Mouse (Mus musculus) lung, postnatal 25 days (tissue): Measurements from ENCODE around the gene Tagln2.

Experiments
- DNase-seq: peaks from one replicate; pipeline ENCODE4 v3.0.0; 2022; ENCODE audit warnings: low spot score

Gene Tagln2

GRCm38 (mm10) chr1:172499765-172500441 is at the start of gene Tagln2:
Gene Tagln2 (plus strand): TSS chr1:172500047.
- DNase-seq: peak; percentile 94

DNA sequence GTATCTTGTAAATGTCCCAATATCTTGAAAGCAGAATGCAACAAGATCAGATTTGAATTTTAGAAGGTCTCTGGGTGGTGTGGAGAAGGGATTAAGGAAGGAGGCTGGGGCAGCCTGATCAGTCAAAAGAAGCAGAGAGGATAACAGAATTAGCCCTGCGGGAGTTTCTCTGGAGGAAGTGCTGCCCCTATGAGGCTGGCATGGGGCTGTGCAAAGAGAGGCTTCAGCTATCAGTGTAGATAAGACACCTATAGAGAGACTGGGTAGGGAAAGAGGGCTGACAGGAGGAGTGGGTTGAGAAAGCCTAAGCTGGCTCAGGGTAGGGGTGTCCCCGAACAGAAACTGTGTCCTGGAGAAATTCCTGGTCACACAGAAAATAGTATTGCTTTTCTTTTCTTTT is 49.6 kb upstream of the Tagln2 start:
- DNase-seq: no peak

- DNase-seq: no peak
These were observed 48.9 kb upstream of the Tagln2 start for GRCm38 (mm10) chr1:172450848-172451470.

GRCm38 (mm10) chr1:172452911-172453310 is 46.9 kb upstream of the Tagln2 start:
- no peak for DNase-seq

- DNase-seq: no peak
These were observed 46.0 kb upstream of the Tagln2 start for GRCm38 (mm10) chr1:172453810-172454209.

DNA sequence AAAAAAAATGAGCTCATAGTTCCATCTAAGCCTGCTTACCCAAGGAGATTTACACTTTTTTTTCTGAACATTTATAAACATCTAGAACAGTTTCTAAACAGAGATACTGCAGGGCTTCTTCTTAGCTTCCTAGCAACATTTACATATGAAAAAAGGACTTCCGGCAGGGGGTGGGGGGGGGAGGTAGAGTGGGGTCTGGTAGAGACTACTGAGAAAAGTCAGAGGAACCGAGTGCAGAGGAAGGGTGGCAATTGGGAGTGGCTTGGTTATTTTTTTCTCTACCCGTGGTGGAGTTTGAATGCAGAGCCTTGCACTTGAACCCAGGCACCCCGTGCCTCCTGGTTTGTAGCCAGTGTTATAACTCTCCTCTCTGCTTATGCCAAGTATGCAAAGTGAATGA is 44.4 kb upstream of the Tagln2 start:
- DNase-seq: no peak

DNA sequence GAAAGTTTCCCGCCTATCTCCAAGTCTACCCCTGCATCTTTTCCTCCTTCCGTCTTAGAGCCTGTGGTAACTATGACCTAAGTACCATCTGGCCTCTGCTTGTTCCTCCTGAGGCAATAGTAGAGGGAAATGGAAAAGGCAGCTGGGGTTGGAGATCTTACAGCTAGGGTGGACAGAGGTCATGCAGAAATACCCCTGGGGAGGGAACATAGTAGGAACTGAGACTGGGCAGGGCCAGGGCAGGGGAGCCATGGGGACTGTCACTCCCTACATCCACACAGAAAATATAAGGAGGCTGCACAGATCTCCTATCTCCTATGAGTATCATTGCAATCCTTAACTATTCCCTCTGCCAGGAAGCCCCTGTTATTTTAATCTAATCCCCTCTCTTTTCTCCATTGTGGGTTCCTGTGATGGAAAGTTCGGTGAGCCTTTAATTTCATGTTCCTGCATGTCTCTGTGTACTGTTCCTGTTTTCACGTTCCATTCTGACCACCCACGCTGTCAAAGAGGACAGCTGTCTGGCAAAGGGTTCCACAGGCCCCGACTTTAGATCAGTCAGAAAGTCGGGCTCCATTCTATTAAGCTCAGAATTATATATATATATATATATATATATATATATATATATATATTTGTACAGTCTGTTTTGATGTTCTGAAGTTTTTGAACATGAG is 43.7 kb upstream of the Tagln2 start:
- DNase-seq: peak; percentile 52

GRCm38 (mm10) chr1:172457196-172457595 is 42.7 kb upstream of the Tagln2 start:
- DNase-seq: no peak

- DNase-seq: no peak
These were observed 41.8 kb upstream of the Tagln2 start for GRCm38 (mm10) chr1:172458041-172458440.

GRCm38 (mm10) chr1:172461602-172462001 is 38.2 kb upstream of the Tagln2 start:
- no peak for DNase-seq

GRCm38 (mm10) chr1:172462534-172462933 is 37.3 kb upstream of the Tagln2 start:
- DNase-seq: no peak

GRCm38 (mm10) chr1:172463387-172464333 is 36.2 kb upstream of the Tagln2 start:
- no peak for DNase-seq

GRCm38 (mm10) chr1:172468301-172468877 is 31.5 kb upstream of the Tagln2 start:
- DNase-seq: no peak

DNA sequence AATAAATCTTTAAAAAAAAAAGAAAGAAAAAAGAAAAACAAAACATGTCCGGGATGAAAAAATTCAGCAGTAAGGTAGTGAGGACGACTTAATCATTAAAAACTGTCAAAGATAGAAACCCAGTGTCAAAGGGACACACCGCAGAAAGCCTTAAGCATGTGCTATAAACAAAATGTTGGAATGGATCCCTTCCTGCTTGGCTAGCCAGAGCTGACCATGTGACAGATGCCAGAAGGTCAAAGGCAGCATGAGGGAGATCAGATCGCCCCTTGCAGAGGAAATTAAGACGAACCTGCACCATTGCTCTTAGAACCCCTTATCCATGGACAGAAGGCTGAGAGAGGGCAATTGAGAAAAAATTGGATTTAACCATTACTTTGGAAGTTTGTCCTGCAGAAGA is 30.5 kb upstream of the Tagln2 start:
- DNase-seq: no peak

DNA sequence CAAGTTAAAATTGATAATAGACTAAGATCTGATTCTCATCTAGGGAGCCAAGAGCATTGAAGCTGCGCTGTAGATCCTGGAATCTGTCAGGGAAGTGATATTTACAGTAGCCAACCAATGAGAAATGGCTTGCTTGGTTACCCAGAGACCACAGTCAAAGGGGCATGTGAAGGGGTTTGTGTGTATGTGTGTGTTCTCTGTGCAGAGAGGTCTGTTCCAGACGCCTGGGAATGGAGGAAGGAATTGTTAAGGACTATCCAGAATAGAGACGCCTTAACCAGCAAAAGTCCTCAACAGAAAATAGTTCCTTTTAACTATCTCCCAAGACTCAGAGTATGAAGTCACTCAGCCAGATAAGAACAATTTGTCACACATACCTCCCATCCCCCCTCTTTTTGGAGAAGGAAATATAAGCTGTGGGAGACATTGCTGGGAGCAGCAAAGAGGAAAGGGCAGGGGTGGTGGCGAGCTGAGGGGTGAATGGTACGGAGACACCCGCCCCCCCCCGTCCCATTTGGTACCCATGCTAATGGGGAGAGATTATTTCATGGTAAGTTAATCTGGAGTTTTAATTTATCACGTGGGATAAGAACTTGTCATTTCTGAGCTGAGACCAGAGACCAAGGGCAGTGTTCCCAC is 29.9 kb upstream of the Tagln2 start:
- no peak for DNase-seq

DNA sequence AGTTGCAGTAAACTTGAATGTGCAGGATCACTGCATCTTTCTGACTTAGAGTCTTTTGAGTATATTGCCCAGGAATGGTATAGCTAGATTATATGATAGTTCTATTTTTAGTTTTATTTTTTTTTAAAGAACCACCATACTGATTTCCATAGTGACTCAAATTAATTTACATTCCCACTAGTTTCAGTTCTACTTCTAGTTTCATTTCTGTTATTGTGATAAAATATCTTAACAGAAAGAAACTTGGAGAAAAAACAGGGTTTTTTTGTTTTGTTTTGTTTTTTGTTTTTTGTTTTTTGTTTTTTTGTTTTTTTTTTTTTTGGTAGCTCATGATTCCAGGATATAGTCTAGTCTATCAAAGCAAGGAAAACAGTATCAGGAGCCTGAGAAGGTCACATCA is 26.9 kb upstream of the Tagln2 start:
- no peak for DNase-seq

DNA sequence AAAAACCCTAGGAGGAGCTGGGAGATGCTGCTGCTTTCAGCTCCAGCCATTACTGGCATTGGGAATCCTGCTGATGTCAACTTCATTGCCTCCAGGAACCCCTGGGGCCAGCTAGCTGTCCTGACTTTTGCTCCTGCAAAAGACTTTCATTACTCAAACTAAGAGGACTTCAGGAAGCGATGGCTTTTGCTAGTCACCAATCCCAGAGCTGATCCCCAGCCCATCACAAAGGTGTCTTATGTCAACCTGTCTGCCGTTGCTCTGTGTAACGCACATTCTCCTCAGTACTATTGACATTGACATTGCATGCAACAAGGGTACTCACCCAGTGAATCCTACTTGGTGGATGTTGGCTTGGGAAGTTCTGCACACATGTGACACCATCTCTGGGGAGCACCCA is 25.7 kb upstream of the Tagln2 start:
- no peak for DNase-seq

GRCm38 (mm10) chr1:172475054-172475741 is 24.6 kb upstream of the Tagln2 start, which contains the start of gene Slamf9:
Gene Slamf9 (plus strand): TSS chr1:172475358.
- peak; percentile 53 for DNase-seq

- DNase-seq: no peak
These were observed 21.8 kb upstream of the Tagln2 start for GRCm38 (mm10) chr1:172478020-172478419.

GRCm38 (mm10) chr1:172480376-172480775 is 19.5 kb upstream of the Tagln2 start:
- no peak for DNase-seq

GRCm38 (mm10) chr1:172481111-172481510 is 18.7 kb upstream of the Tagln2 start:
- DNase-seq: no peak
